Mouse (Mus musculus): ENCODE results near the gene Gfra4.
"Not testable (repeated sequence)": the region's sequence is repeated elsewhere in the genome, so short reads cannot be mapped to it uniquely, and the experiment has no call there.

The Gfra4 gene

DNA sequence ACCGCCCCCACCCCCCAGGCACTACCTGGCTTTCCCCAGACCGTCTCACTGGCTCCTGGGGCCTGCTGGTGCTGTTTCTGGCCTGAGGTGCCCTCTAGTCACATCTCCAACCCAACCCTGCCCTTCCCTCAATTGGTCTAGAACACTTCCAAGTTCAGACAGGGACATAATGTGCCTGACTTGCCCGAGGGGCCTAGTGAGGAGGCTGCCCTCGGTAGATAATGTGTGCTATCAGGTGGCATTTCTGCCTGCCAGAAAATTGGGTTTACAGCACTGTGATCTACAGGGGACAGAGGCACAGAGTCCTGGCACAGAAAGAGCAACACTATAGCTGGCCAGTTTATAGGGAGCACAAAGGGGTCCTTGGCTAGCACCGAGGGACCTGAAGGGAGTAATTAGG, 9.2 kb upstream of the Gfra4 start:
- DNase-seq (ENCODE audit: low spot score in 2 of 2), result no peak

DNA sequence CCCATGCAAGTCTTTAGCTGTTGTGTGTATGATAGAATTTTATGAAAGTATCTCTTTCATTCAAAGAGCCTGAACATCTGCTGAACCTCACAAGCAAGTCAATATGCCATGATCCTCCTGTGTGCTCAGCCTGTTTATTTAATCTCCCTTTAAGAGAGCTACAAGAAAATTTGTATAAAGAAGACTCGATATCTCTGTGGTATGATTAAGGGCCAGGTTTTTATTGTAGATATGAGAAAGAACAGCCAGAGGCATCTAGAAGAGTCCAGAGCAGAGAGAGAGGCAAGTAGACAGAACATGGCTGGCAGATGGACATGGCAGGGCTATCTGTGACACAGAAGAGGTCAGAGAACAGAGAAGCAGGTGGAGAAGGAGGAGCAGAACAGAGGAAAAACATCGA, 3.1 kb upstream of the Gfra4 start:
- DNase-seq (ENCODE audit: low spot score in 2 of 2), result no peak

DNA sequence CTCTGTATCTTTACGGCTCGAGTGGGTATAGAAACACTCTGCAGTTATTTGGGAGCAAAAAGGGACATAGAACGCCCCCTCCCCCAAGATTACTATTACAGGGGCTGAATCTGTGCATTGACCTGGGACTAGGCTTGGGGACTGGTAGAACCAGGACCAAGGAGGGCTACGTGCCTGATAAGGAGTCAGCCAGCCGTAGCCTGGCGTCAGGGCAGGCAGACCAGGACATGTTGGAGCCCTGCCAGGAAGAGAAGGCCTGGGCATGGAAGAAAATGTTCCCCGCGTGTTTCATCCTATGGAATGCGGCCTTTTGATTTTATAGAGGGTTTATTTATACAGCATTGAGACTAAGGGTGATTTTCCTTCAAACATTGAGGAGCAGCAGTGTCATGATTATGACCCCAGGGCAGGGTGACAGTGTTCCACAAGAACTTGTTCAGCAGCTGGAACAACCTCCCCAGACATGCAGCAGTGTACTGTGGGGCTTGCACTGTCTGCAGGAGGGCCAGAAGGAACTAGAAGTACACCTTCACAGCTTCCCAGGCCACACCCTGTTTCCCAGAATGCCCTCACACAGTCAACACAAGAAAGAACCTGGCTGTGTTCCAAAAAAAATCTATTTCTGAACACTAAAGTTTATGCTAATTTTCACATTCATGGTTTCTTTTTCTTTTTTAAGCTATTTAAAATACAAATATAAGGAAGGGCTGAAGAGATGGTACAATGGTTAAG, 2.3 kb upstream of the Gfra4 start:
- no peak for DNase-seq (ENCODE audit: low spot score in 2 of 2)

DNA sequence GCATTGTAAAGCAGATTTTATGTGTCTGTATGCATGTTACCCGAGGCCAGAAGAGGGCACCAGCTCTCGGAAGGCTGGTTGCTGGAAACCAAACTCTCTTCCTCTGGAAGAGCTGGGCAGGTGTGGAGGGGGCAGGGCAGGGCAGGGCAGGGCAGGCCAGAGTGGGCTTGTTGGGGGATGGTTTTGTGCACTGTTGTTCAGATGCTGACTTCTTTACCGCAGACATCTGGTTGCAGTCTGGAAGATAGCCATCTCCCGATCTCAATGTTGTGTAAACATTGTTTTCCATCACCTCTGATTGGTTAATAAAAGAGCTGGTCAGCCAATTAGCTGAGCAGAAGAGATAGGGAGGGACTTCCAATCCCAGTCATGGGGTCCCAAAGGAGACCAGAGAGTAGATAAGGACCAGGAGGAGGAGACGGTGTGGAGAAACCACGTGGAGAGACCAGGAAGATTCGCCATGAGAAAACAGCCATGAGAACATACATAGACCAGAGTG, 1.5 kb upstream of the Gfra4 start:
- no peak for DNase-seq (ENCODE audit: low spot score in 2 of 2)

DNA sequence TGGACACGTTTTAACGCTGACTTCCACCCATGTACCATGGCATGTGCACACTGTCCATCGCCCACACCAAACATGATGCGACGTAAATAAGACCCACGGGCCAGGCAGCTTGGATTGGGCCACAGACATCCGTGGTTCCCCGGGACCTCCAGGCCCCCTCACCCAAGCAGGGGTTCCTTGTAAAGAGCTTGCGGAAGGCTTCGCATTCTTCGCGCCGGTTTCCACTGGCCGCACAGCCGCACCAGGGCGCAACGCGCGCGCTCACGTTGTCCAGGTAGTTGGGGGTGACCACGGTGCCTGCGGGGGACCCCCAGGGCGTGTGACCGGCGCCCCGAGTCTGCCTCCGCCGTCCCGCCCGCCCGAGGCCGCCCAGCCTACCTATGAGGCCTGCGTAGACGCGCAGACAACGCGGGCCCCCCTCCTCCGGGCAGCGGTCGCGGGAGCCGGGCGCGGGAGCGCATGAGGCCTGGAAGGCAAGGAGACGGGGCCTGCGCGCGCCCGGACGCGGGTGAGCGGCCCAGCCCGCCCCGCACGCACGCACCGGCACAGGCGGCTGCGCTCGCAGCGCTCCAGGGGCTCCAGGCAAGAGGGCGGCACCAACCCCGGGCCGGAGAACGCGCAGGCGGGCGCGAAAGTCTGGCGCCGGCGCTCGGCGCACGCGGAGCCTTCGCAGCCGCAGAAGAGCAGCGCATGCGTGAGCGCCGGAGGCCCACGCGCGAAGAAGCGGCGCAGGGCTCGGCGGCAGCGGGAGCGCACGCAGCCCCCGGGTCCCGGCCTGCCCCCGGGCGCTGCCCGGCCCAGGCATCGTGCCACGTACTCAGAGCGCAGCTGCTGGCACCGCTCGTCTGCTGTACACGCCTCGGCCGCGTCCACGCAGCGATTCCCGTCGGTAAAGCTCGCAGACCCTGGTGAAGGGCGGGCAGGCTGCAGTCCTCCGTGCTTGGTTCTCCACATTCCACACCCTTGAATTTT, 1.7 kb downstream of the Gfra4 start:
- DNase-seq (ENCODE audit: low spot score in 2 of 2), result peak; percentile 84 to 88

DNA sequence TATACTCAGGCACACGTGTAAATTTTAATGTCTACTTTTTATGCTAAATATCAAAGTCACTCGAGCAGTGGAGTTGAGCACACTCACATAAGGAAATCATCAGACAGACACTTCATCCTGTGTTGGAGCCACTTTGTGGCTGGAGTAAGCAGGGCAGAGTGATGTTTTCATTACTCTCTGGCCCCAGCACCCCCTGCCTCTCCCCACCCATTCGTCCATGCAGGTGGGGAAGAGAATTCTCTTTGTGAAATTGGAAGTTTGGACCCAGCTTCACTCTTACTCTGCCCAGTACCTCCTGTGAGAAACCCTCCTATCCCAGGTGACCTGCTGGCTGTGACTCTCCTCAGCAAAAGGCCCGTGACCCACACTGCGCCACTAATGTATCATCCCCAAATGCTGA, 4.2 kb downstream of the Gfra4 start:
- DNase-seq (ENCODE audit: low spot score in 2 of 2), result no peak

DNA sequence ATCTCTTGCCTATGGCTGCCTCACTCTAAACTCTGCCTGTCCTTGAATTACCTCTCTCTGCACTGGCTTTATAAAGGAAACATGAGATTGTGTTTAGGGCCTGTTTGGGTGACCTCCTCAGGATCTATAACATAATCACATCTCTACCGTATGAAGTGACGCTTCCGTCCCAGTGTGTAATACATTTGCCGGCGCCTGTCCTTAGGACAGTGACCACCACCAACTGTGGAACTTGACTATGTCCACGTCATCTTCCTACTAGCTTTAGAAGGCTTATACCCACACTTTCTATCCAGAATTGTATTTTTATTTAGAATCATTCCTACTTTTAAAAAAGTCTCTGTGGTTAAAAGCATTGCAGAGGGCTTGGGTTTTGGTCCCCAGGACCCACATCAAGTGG, 4.7 kb downstream of the Gfra4 start:
- no peak for DNase-seq (ENCODE audit: low spot score in 2 of 2)

DNA sequence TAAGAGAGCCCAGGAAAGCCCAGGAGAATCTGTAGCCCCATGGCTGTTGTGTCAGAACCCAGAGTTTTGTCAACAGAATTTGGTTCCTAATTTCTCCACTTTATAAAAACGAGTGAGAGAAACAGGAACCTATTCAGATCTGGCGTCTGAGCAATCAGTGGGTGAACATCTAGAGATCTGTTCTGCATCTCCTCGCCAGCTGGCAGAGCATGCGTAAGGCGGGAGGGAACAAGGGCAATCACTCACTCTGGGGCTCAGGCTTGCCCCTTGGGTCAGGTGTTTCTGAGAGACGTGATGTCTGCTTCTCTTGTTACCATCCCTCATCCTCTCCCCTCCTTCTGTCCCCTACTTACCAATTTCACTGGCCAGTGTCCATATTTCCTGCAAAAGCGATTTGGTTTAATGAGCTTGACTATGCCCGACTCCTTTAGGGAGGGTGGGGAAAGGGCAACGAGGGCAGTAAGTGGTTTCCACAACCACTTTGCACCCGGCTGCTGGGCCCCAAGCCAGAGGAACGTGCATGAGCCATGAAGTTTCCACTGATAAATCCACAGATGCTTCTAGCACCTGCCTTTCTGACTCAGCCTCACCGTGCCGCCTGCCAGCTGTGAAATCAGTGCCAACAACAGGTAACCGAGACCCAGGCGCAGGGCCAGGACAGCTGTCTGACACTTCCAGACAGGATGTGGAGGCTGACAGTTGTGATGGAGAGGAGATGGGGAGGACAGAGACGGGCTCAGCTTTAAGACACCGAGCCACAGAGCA, 5.5 kb downstream of the Gfra4 start:
- peak in 1 of 2 experiments; percentile 38 for DNase-seq (ENCODE audit: low spot score in 2 of 2)

DNA sequence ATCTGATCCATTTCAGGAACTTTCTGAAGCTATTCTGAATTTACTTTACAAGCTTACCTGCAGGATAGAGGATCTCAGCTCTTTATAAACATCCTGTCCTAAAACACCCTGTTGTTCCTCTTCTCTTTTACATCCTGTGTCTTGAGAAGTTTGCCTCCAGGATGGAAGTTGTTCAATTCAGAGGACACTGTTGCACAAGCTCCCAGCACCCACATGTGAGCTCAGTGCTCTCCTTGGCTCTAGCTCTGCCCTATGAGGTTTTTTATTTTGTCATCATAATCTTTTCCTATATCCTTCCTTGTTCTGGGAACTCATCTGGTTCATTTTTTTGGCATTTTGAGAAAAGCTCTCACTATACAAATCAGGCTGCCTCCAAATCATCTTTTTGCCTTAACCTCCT, 6.1 kb downstream of the Gfra4 start:
- no peak for DNase-seq (ENCODE audit: low spot score in 2 of 2)

DNA sequence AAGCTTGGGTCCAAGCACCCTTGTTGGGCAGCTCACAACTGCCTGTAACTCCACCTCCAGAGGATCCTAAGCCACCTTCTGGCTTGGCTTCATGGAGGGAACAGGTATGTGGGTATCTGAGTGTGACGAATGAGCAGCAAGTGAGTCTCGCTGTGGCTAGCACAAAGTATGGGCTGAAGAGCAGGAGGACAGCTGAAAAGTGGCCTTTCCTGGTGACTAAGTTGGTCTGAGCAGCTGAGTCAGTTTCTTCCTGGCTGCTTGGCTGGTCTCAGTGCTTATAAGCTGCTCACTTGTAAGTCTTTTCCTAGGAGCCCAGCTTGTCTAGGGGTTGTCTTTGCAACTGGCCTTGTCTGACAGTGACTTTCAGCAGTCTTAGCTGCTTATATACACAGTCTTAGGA, 6.5 kb downstream of the Gfra4 start:
- DNase-seq (ENCODE audit: low spot score in 2 of 2), result no peak

DNA sequence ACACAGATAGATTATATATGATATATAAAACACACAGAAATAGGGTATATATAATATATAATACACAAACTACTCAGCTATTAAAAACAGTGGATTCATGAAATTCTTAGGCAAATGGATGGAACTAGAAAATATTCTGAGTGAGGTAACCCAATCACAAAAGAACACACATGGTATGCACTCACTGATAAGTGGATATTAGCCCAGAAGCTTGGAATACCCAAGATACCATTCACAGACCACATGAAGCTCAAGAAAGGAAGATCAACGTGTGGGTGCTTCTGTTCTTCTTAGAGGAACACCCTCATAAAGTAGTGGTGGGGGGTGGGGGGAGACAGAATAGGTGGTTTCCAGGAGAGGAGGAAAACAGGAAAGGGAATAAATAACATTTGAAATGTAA, 11.5 kb downstream of the Gfra4 start:
- not testable (repeated sequence) for DNase-seq (ENCODE audit: low spot score in 2 of 2)

DNA sequence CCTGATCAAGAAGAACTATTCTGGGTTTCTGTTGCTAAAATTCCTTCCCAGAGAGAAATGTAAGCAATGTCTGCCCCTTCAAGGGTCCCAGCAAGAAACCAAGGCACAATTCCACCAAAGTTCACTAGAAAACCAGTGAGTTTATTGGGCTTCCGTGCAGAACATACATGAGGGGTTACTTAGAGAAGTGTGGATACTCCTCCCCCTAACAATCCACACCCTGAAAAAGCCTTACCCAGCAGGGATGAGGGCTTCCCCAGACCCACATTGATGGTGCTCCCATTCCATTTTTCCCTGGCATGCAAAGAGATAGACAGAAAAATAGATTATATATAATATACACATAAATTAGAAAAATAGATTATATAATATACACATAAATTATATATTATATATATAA, 11.9 kb downstream of the Gfra4 start:
- no peak for DNase-seq (ENCODE audit: low spot score in 2 of 2)

DNA sequence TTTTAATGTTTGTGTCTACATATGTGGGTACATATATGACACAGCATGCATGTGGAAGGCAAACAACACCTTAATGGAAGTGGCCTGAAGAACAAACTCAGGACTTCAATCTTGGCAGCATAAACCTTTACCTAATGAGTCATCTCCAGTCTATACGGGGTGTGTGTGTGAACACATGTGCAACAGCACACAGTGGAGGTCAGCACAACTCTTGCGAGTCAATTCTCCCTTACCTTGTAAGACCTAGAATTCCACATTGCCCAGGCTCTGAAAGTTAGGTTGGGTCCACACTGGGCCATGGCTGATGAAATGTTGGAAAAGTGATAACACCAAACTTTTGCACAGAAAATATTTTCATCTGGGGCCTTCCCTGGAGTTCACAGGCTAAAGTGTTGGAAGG, 12.3 kb downstream of the Gfra4 start:
- DNase-seq (ENCODE audit: low spot score in 2 of 2), result no peak

DNA sequence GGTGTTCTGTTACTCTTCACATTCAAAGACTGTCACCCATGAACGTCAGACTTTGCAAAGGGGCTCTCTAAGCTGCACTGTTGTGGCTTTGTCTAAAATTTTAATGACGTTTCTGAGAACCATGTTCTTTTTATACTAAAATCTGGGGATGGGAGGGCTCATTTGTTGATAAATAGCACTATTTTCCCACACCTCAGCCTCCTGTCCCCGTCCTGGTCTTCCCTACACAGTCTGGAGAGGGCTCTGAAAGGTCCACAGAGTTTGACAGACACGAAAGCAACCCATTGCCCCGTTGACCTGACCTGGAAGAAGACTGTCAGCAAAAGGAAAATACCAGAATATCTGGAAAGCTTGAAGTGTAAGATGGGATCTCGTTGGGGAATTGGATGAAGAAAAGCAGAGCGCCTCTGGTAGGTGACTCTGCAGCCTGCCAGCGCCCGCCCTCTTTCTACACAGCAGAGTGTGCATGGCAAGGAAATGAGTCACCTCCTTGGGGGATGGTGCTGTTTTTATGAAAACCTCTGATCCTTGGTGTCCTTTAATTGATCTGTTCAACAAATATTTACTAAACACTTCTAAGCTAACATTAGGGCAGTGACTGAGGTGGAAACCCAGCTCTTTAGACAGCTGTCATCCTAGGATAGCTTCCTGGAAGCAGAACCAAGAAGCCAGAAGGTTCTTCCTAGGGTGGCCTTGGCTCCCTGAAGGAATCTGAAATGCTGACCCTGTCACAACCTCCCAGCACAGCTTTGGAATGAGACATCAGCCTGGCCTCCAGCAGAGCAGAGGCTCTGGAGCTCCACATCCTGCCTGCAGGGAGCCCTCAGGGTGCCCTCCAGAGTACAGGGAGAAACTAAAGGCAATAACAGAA, 13.6 kb downstream of the Gfra4 start:
- no peak for DNase-seq (ENCODE audit: low spot score in 2 of 2)

DNA sequence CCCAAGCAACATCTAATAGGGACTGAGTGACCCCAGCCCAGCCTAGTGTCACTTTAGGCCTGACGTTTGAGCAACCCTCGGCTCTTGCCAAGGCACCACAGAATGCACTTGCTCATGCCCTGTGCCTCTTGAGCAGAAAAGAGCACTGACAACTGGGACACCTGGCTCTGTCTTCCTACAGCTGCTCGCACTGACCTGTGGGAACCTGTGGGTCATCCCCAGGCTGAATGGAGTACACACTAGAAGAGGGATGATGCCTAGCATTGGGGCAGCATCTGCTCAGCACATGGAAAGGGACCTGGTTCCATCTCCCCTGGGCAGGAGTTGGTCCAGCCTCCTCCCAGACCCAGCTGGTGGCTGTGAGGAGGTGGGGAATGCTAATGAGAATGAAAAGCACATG, 15.9 kb downstream of the Gfra4 start:
- DNase-seq (ENCODE audit: low spot score in 2 of 2), result no peak

DNA sequence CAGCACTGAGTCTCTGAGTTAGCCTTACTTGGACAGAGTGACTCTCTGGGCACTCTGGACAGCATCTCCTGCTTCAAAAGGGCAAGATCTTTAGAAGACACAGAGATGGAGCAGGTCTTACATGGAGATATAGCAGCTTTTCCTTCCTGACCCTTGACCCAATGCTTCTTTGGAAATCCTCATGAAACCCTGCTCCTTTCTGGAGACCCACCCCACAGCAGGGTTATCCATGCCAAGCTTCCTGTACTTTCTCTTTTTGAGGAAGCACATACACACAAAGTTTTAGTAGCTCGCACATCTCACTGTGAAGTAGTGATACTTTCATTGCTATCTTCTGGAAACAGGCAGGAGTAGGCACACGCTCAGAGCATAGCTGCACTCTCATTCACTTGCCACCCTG, 17.7 kb downstream of the Gfra4 start:
- DNase-seq (ENCODE audit: low spot score in 2 of 2), result no peak

DNA sequence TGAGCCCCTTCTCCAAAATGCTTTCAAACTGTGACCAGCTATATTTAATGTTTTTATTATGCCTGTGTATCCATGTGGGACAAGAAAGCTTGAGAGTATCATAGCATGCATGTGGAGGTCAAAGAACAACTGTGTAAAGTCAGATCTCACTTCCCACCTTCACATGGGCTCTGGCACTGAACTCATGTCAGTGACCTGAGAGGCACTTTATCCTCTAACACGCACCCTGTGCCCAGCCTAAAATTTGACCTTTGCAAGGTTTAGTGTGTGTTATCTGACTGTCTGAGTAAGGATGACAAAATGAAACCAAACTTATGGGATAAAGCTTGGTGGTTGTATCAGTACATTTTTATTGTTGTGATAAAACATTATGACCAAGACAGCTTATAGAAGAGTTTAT, 32.3 kb downstream of the Gfra4 start:
- no peak for DNase-seq (ENCODE audit: low spot score in 2 of 2)

DNA sequence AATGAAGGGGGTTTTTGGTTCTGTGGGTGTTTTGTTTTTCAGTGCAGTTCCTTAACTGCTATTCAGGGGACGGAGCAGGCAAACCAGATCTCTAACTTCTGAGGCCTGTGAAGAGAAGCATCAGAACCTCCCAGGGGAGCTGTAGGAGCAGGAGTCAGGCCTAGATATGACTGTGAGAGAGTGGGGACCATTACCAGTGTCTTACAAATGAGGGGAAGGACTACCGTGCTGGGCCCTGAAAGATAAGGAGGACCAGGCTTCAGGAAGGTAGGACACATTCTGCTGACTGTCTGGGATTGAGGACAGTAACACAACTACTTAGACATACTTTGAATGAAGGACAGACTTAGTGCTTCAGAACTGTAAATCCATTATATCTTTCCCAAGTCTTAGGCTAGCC, 33.8 kb downstream of the Gfra4 start:
- no peak for DNase-seq (ENCODE audit: low spot score in 2 of 2)

DNA sequence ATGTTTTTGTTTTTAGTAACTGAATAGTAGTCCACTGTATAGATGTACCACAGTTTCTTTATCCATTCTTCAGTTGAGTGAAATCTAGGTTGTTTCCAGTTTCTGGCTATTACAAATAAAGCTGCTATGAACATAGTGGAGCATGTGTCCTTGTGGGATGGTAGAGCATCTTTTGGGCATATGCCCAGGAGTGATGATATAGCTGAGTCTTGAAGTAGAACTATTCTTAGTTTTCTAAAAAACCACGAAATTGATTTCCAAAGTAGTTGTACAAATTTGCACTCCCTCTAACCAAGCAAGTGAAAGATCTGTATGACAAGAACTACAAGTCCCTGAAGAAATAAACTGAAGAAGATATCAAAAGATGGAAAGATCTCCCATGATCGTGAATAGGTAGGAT, 50.1 kb downstream of the Gfra4 start:
- DNase-seq (ENCODE audit: low spot score in 2 of 2), result peak in 1 of 2 experiments; percentile 71
